Mouse (Mus musculus): ENCODE measurements at regions not wholly inside any gene's neighbourhood (a gene's known extent, or its start where the extent isn't known, plus 50 kb on each side); places are given as distances from the start of the nearest gene placed in this dataset.
"Not testable (repeated sequence)": the region's sequence is repeated elsewhere in the genome, so short reads cannot be mapped to it uniquely, and the experiment has no call there.

DNA sequence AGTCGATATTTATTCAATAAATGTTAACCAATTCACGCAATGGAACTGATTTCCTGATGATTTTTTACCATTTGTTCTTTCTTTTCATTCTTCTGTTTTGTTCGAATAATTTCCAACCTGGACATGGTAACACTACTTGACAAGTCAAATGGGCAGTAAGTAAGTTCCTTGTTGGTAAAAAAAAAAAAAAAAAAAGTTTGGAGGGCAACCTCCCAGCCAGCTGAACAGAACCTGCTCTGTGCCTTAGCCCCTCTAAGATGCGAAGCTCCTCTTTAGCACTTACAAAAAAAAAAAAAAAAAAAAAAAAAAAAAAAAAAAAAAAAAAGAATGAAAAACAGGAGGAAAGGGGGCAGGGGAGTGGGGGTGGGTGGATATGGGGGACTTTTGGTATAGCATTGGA lies 100.7 kb upstream of the Pou6f2 start:
- Histone ChIP-seq H3K27ac (replicated peaks in 1 of 2; ENCODE audit: control insufficient read depth in 1 of 2, insufficient read depth in 1 of 2, low read depth in 2 of 2, low read length in 2 of 2) (no peak overlapping the region), H3K4me1 (ENCODE audit: control insufficient read depth in 2 of 2, insufficient read depth in 2 of 2, low read length in 2 of 2) (peaks cover 0 to 7% of the 10 kb centered on the region in 2 experiments; a peak in 1 of 4 replicates), H3K27me3 (ENCODE audit: control insufficient read depth, insufficient read depth, low read length) (no peaks in the 10 kb centered on the region), H3K4me3 (ENCODE audit: control insufficient read depth in 1 of 2, insufficient read depth in 1 of 2, low read depth in 1 of 2, low read length in 2 of 2) (no peak overlapping the region), H3K9me3 (ENCODE audit: control insufficient read depth, low read length) (no peaks in the 10 kb centered on the region), H3K4me2 (ENCODE audit: low read length) (peak overlapping the region; percentile 44), H3K9ac (ENCODE audit: low read length) (no peak overlapping the region), H3K36me3 (ENCODE audit: control insufficient read depth, insufficient read depth, low read length) (no peaks in the 10 kb centered on the region)
- no peak for ATAC-seq (ENCODE audit: insufficient number of reproducible peaks, insufficient read depth, low FRiP score, low read depth)
- 37% methylated on average over 4 of the region's 4 CpGs for WGBS

DNA sequence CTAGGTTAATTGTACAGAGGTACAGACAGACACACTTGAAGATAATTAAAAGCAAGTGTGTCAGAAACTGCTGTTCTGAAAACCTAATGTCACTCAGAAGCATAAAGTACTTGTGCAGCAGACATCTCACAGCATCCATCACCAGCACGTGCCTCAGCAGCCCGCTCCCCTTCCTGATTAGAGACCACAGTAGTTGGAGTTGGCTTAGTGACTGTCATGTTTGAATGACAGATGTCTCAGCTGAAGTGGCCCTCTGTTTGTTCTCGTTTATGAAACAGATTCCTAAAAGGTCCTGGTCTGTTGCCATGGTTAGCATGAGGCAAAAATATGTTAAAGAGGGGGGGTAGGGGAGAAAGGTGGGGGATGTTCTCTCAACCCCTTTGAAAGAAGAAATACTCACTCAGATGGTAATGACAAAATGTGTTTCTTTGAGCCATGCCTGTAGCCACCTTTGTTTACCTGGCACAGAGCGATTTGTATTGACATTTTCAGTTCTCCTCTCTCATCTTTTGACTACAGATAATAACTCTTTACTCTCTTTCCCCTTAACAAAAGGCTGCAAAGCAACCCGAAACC lies 100.2 kb upstream of the Pou6f2 start:
- H3K9ac ChIP-seq (ENCODE audit: low read length) = no peak overlapping the region
- 21% methylated on average over 5 of the region's 5 CpGs for WGBS
- H3K4me3 ChIP-seq (ENCODE audit: control insufficient read depth in 1 of 2, insufficient read depth in 1 of 2, low read depth in 1 of 2, low read length in 2 of 2) = no peak overlapping the region
- H3K27me3 ChIP-seq (ENCODE audit: control insufficient read depth, insufficient read depth, low read length) = no peaks in the 10 kb centered on the region
- H3K9me3 ChIP-seq (ENCODE audit: control insufficient read depth, low read length) = no peaks in the 10 kb centered on the region
- ATAC-seq (ENCODE audit: insufficient number of reproducible peaks, insufficient read depth, low FRiP score, low read depth) = no peak
- peak overlapping the region; percentile 44 for H3K4me2 ChIP-seq (ENCODE audit: low read length)
- H3K27ac ChIP-seq (replicated peaks in 1 of 2; ENCODE audit: control insufficient read depth in 1 of 2, insufficient read depth in 1 of 2, low read depth in 2 of 2, low read length in 2 of 2) = no peak overlapping the region
- peaks cover 0 to 7% of the 10 kb centered on the region in 2 experiments; a peak in 1 of 4 replicates for H3K4me1 ChIP-seq (ENCODE audit: control insufficient read depth in 2 of 2, insufficient read depth in 2 of 2, low read length in 2 of 2)
- H3K36me3 ChIP-seq (ENCODE audit: control insufficient read depth, insufficient read depth, low read length) = no peaks in the 10 kb centered on the region

DNA sequence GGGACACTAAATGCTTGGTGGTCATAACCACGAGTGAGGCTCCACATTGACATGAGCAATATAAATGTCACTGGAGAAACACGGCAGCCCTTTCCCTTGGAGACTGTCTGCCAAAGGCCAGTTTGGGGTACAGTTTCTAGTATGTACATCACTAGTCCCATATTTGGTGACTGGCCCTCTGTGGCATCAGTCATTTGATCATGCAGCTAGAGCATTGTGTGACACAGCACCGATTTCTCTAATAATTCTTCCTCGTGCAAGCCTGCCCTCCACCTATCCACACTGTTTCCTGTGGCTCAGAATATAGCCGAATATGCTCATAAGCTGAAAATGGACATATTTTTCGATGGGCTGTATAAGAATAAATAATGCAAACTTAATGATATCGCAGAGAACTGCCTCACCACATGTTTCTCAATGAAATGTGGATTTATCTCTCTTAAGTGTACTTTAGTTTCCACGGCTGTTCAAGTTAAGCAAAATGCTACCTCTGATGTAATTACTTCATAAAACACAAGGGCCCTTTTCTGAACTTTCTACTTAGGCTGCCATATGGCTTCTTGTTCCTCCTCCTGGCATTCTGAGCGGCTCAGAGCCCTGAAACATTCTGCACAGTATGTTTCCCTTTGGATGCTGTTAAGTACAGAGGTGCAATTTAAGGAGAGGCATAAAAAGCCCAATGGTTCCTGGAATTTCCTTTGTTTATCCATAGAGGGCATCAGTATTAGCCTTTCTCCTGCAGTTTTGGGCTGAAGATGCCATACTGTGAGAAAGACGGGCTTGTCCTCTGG lies 97.7 kb upstream of the Pou6f2 start:
- H3K9me3 ChIP-seq (ENCODE audit: control insufficient read depth, low read length) = no peaks in the 10 kb centered on the region
- ATAC-seq (ENCODE audit: insufficient number of reproducible peaks, insufficient read depth, low FRiP score, low read depth) = no peak
- H3K9ac ChIP-seq (ENCODE audit: low read length) = no peak overlapping the region
- H3K27ac ChIP-seq (replicated peaks in 1 of 2; ENCODE audit: control insufficient read depth in 1 of 2, insufficient read depth in 1 of 2, low read depth in 2 of 2, low read length in 2 of 2) = no peak overlapping the region
- H3K4me3 ChIP-seq (ENCODE audit: control insufficient read depth in 1 of 2, insufficient read depth in 1 of 2, low read depth in 1 of 2, low read length in 2 of 2) = no peak overlapping the region
- peaks cover 0 to 7% of the 10 kb centered on the region in 2 experiments; a peak in 1 of 4 replicates for H3K4me1 ChIP-seq (ENCODE audit: control insufficient read depth in 2 of 2, insufficient read depth in 2 of 2, low read length in 2 of 2)
- no peak overlapping the region for H3K4me2 ChIP-seq (ENCODE audit: low read length)
- no peaks in the 10 kb centered on the region for H3K36me3 ChIP-seq (ENCODE audit: control insufficient read depth, insufficient read depth, low read length)
- 79% methylated on average over 10 of the region's 10 CpGs for WGBS
- H3K27me3 ChIP-seq (ENCODE audit: control insufficient read depth, insufficient read depth, low read length) = no peaks in the 10 kb centered on the region

DNA sequence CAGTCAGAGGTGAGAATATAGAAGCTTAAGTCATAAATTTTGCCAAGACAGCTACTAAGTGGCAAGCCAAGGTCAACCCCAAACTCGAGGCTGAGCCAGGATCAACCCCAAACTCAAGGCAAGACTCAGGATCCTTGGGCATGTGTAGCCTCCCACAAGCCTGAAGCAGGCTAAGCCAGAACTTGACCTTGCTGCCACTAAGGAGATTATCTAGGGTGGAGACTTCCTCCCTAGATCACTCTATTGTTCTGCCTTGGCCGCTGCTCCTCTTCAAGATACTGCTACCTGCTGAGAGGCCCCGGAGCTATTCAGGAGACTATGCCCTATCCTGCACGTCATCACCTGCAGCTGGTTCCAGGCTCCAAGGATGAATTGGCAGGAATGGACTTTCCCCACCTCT lies 88.3 kb upstream of the Pou6f2 start:
- not testable (repeated sequence) for H3K27me3 ChIP-seq (ENCODE audit: control insufficient read depth, insufficient read depth, low read length); H3K27ac ChIP-seq (replicated peaks in 1 of 2; ENCODE audit: control insufficient read depth in 1 of 2, insufficient read depth in 1 of 2, low read depth in 2 of 2, low read length in 2 of 2); H3K9me3 ChIP-seq (ENCODE audit: control insufficient read depth, low read length); H3K4me2 ChIP-seq (ENCODE audit: low read length); H3K4me1 ChIP-seq (ENCODE audit: control insufficient read depth in 2 of 2, insufficient read depth in 2 of 2, low read length in 2 of 2); ATAC-seq (ENCODE audit: insufficient number of reproducible peaks, insufficient read depth, low FRiP score, low read depth); H3K4me3 ChIP-seq (ENCODE audit: control insufficient read depth in 1 of 2, insufficient read depth in 1 of 2, low read depth in 1 of 2, low read length in 2 of 2); H3K36me3 ChIP-seq (ENCODE audit: control insufficient read depth, insufficient read depth, low read length); H3K9ac ChIP-seq (ENCODE audit: low read length)
- 33% methylated on average over 4 of the region's 4 CpGs for WGBS

DNA sequence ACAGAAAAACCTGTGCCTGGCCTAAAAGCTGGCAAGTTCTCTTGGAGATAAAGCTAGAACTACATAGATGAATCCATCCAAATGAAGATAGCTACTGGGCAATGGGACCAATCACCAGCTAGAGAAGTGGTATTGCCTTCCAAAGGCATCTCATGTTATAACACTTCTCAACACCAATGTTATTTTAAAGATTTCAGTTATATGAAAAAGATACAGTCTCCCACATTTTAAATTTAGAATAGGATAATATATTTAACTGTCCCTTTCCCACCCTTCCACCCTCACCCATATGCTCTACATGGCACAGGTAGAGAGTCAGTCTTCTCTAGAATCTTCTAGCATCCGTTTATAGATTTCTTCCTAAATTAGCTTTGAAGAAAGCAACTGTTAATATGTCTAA lies 87.6 kb upstream of the Pou6f2 start:
- Histone ChIP-seq H3K36me3 (ENCODE audit: control insufficient read depth, insufficient read depth, low read length) (no peaks in the 10 kb centered on the region), H3K4me3 (ENCODE audit: control insufficient read depth in 1 of 2, insufficient read depth in 1 of 2, low read depth in 1 of 2, low read length in 2 of 2) (no peak overlapping the region), H3K27me3 (ENCODE audit: control insufficient read depth, insufficient read depth, low read length) (no peaks in the 10 kb centered on the region), H3K27ac (replicated peaks in 1 of 2; ENCODE audit: control insufficient read depth in 1 of 2, insufficient read depth in 1 of 2, low read depth in 2 of 2, low read length in 2 of 2) (no peak overlapping the region), H3K4me1 (ENCODE audit: control insufficient read depth in 2 of 2, insufficient read depth in 2 of 2, low read length in 2 of 2) (no peaks in the 10 kb centered on the region), H3K9ac (ENCODE audit: low read length) (no peak overlapping the region), H3K4me2 (ENCODE audit: low read length) (no peak overlapping the region), H3K9me3 (ENCODE audit: control insufficient read depth, low read length) (no peaks in the 10 kb centered on the region)
- ATAC-seq (ENCODE audit: insufficient number of reproducible peaks, insufficient read depth, low FRiP score, low read depth) = no peak
- 74% methylated on average over 1 of the region's 1 CpGs for WGBS

DNA sequence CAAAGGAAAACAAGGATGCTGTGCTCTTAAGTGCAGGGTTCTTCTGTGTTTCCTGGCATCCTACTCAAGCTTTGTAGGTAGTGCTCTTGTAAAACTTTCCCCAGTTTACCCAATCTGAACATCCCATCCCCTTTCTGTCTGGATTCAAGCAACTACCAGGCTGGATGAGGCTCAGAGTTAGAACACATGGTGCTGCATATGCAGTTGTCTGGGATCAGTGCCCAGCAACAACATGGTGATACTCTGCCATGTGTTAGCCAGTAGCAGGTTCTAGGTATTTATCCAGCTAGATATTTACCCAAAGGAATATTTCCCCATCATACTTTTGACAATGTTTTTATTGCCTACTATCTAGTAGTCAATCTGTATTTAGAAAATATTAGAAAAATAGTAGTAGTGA lies 78.8 kb upstream of the Pou6f2 start:
- H3K27me3 ChIP-seq (ENCODE audit: control insufficient read depth, insufficient read depth, low read length) = no peaks in the 10 kb centered on the region
- no peaks in the 10 kb centered on the region for H3K4me1 ChIP-seq (ENCODE audit: control insufficient read depth in 2 of 2, insufficient read depth in 2 of 2, low read length in 2 of 2)
- no peak for ATAC-seq (ENCODE audit: insufficient number of reproducible peaks, insufficient read depth, low FRiP score, low read depth)
- H3K9ac ChIP-seq (ENCODE audit: low read length) = no peak overlapping the region
- H3K4me3 ChIP-seq (ENCODE audit: control insufficient read depth in 1 of 2, insufficient read depth in 1 of 2, low read depth in 1 of 2, low read length in 2 of 2) = no peak overlapping the region
- H3K4me2 ChIP-seq (ENCODE audit: low read length) = no peak overlapping the region
- no peak overlapping the region for H3K27ac ChIP-seq (replicated peaks in 1 of 2; ENCODE audit: control insufficient read depth in 1 of 2, insufficient read depth in 1 of 2, low read depth in 2 of 2, low read length in 2 of 2)
- no peaks in the 10 kb centered on the region for H3K36me3 ChIP-seq (ENCODE audit: control insufficient read depth, insufficient read depth, low read length)
- H3K9me3 ChIP-seq (ENCODE audit: control insufficient read depth, low read length) = no peaks in the 10 kb centered on the region

DNA sequence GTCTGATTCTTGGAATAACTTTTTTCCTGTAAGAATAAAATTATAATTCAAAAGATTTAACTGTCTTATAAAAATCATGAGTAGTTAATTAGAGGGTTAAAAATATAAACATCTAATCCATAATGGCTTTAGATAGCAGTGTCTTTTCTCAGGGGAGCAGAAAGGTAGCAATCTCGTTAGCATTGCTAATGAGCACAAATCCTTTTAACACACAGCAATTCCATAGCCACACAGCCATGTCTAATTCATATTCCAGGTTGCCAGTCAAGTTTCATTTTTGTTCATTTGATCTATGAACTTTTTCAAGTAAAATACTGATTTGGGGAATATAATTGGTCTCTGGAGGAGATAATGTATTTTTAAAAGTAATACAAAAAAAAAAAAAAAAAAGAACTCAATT lies 74.0 kb upstream of the Pou6f2 start:
- WGBS = 69% methylated on average over 1 of the region's 1 CpGs
- Histone ChIP-seq H3K27ac (replicated peaks in 1 of 2; ENCODE audit: control insufficient read depth in 1 of 2, insufficient read depth in 1 of 2, low read depth in 2 of 2, low read length in 2 of 2) (no peak overlapping the region), H3K9ac (ENCODE audit: low read length) (no peak overlapping the region), H3K36me3 (ENCODE audit: control insufficient read depth, insufficient read depth, low read length) (no peaks in the 10 kb centered on the region), H3K9me3 (ENCODE audit: control insufficient read depth, low read length) (no peaks in the 10 kb centered on the region), H3K27me3 (ENCODE audit: control insufficient read depth, insufficient read depth, low read length) (no peaks in the 10 kb centered on the region), H3K4me1 (ENCODE audit: control insufficient read depth in 2 of 2, insufficient read depth in 2 of 2, low read length in 2 of 2) (no peaks in the 10 kb centered on the region), H3K4me2 (ENCODE audit: low read length) (no peak overlapping the region), H3K4me3 (ENCODE audit: control insufficient read depth in 1 of 2, insufficient read depth in 1 of 2, low read depth in 1 of 2, low read length in 2 of 2) (no peak overlapping the region)
- no peak for ATAC-seq (ENCODE audit: insufficient number of reproducible peaks, insufficient read depth, low FRiP score, low read depth)

DNA sequence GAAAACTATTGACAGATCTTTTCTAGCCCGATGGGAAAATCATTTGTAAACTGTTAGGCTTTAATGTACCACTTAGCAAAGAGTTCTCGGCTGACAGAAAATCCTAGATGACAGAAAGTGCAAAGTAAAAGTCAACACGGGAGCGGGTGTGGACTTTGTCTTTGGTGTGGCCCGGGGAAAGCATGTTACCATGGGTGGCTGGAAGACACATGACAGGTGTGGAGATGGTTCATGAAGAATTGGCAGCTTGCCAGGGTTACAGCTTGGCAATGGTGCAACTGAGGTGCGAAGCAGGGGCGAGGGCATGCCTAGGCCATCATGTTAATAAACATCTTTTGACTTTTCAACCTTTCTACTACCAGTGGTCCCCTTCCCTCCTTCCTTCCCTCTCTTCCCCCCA lies 68.4 kb upstream of the Pou6f2 start:
- H3K4me3 ChIP-seq (ENCODE audit: control insufficient read depth in 1 of 2, insufficient read depth in 1 of 2, low read depth in 1 of 2, low read length in 2 of 2) = no peak overlapping the region
- no peak for ATAC-seq (ENCODE audit: insufficient number of reproducible peaks, insufficient read depth, low FRiP score, low read depth)
- H3K27me3 ChIP-seq (ENCODE audit: control insufficient read depth, insufficient read depth, low read length) = no peaks in the 10 kb centered on the region
- no peaks in the 10 kb centered on the region for H3K9me3 ChIP-seq (ENCODE audit: control insufficient read depth, low read length)
- H3K36me3 ChIP-seq (ENCODE audit: control insufficient read depth, insufficient read depth, low read length) = no peaks in the 10 kb centered on the region
- WGBS = 74% methylated on average over 7 of the region's 7 CpGs
- no peak overlapping the region for H3K4me2 ChIP-seq (ENCODE audit: low read length)
- no peak overlapping the region for H3K27ac ChIP-seq (replicated peaks in 1 of 2; ENCODE audit: control insufficient read depth in 1 of 2, insufficient read depth in 1 of 2, low read depth in 2 of 2, low read length in 2 of 2)
- H3K9ac ChIP-seq (ENCODE audit: low read length) = no peak overlapping the region
- H3K4me1 ChIP-seq (ENCODE audit: control insufficient read depth in 2 of 2, insufficient read depth in 2 of 2, low read length in 2 of 2) = no peaks in the 10 kb centered on the region
